ENCODE assay signal across 8 mouse cellular contexts in the genomic region with DNA sequence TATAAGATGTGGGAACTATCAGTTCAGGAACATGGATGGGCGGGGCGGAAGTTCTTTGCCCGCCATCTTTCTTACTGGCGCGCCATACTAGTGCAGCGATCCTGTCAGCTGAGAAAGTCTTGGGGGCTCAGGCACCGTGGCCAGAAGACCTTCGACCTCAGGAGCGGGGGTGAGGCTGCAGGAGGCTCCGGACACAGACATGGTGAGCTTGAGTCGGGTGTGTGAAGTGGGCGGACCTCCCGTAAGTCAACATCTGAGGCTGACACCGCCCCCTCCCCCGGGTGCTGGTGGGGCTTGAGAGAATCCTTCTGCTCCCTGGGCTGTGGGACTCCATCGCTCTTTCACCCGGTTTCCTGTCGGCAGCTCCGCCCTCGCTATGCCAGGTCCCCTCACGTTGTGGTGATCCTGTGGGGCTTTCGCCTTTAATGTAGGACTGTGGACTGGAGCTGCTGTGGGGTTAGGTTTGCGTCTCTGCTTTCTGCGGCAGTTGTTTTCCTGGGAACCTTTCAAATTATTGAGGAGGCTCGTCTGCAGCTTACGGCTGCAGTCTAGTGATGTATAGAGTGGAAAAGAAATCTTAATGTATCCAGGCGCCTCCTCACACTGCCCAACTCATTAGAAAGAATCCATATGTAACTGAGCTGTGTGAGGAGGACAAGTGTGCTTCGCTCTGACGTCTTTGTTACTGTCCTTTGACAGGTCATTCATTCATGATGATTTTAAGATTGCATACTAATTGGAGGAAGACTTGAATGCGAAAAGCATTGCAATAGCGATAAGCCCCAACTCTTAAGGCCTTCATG. TPM values are rescaled to one million over a fixed set of nuclear protein-coding genes. Genes with fewer than 3 reads are reported as not detected.
A peak's percentile ranks its signal among the peaks of the same experiment; 100 is the strongest.
DNase-seq lines count a peak whose midpoint lies in the region; ATAC-seq lines count a peak whose summit lies in the region.

No protein-coding gene starts in this region.

- peak; percentile 84 for DNase-seq in 3134 (ENCODE audit: extremely low read depth, insufficient read length, low spot score)
- DNase-seq in adrenal gland, postnatal 36 days = peak; percentile 85 to 89
- peak; percentile 98 for DNase-seq in heart, adult 11 months
- DNase-seq in kidney, adult 11 months = peak; percentile 92
- peak; percentile 78 for DNase-seq in left cerebral cortex, postnatal 4 days
- DNase-seq in midbrain, embryonic 11.5 days (ENCODE audit: low spot score, missing footprints) = peak; percentile 97
- peak; percentile 36 for DNase-seq in skeletal muscle tissue, adult 2 months (ENCODE audit: low read depth, low spot score)

- H3K9me3 ChIP-seq in embryonic facial prominence, embryonic 12.5 days = no peaks in the 10 kb centered on the region
- no peaks in the 10 kb centered on the region for H3K9me3 ChIP-seq in midbrain, embryonic 11.5 days (ENCODE audit: control insufficient read depth, low read length)

- peak overlapping the region; percentile 69 for H3K4me3 ChIP-seq in embryonic facial prominence, embryonic 12.5 days
- H3K4me3 ChIP-seq in midbrain, embryonic 11.5 days (ENCODE audit: low read depth, low read length) = peak overlapping the region; percentile 73

- H3K27ac ChIP-seq in embryonic facial prominence, embryonic 12.5 days = peak overlapping the region; percentile 82
- H3K27ac ChIP-seq in midbrain, embryonic 11.5 days (ENCODE audit: low read depth, low read length) = peak overlapping the region; percentile 81

- H3K4me2 ChIP-seq in embryonic facial prominence, embryonic 12.5 days (replicated peaks) = peak overlapping the region; percentile 58
- peak overlapping the region; percentile 58 for H3K4me2 ChIP-seq in midbrain, embryonic 11.5 days

- H3K36me3 ChIP-seq in embryonic facial prominence, embryonic 12.5 days = no peaks in the 10 kb centered on the region
- no peaks in the 10 kb centered on the region for H3K36me3 ChIP-seq in midbrain, embryonic 11.5 days (ENCODE audit: control insufficient read depth, insufficient read depth, low read length)

- 3% methylated on average over 31 of the region's 31 CpGs for WGBS in embryonic facial prominence, embryonic 12.5 days
- 3% methylated on average over 30 of the region's 31 CpGs for WGBS in midbrain, embryonic 11.5 days

- peak overlapping the region; percentile 71 for H3K9ac ChIP-seq in embryonic facial prominence, embryonic 12.5 days
- H3K9ac ChIP-seq in midbrain, embryonic 11.5 days (ENCODE audit: low read length) = peak overlapping the region; percentile 57

- peaks cover 6% of the 10 kb centered on the region for H3K4me1 ChIP-seq in embryonic facial prominence, embryonic 12.5 days
- peaks cover 14% of the 10 kb centered on the region; the same call in 1 of the 2 replicates for H3K4me1 ChIP-seq in midbrain, embryonic 11.5 days (ENCODE audit: control insufficient read depth, insufficient read depth, low read length)

- ATAC-seq in embryonic facial prominence, embryonic 12.5 days (ENCODE audit: insufficient number of reproducible peaks, insufficient read depth, low FRiP score, low TSS enrichment) = 0 out of 2 replicates have a peak, but pooled peaks have one; percentile 48
- peak; percentile 70 for ATAC-seq in midbrain, embryonic 11.5 days (ENCODE audit: low FRiP score)

- no peaks in the 10 kb centered on the region for H3K27me3 ChIP-seq in embryonic facial prominence, embryonic 12.5 days
- no peaks in the 10 kb centered on the region for H3K27me3 ChIP-seq in midbrain, embryonic 11.5 days (ENCODE audit: control insufficient read depth, insufficient read depth, low read length)

- intact Hi-C loops in left cerebral cortex, postnatal 4 days (cut with DNase I) = no loop called here

RNA-seq across cellular contexts. Expression of gene Zfp563, which starts 3.5 kb away (rescaled TPM):
- total RNA-seq in adrenal gland, postnatal 36 days (2021) = 1 to 10 TPM; 7.4 to 8.9 TPM
- 9.9 and 10.4 TPM in 2 replicates for polyA plus RNA-seq in embryonic facial prominence, embryonic 12.5 days (2016; fragmentation: Nextera tagmentation; extraction: Ambion mirVana)
- total RNA-seq in left cerebral cortex, postnatal 4 days (2021) = 10 to 100 TPM; 28.2 to 32.1 TPM
- 10.7 and 14.1 TPM in 2 replicates for polyA plus RNA-seq in midbrain, embryonic 11.5 days (2014; fragmentation: Nextera tagmentation; extraction: Ambion mirVana)

RNA-seq across cellular contexts. Expression of gene 4921501E09Rik, which starts 24.7 kb away (rescaled TPM):
- total RNA-seq in adrenal gland, postnatal 36 days (2021) = not detected
- polyA plus RNA-seq in embryonic facial prominence, embryonic 12.5 days (2016; fragmentation: Nextera tagmentation; extraction: Ambion mirVana) = not detected in 2 replicates
- total RNA-seq in left cerebral cortex, postnatal 4 days (2021) = not detected
- not detected in 2 replicates for polyA plus RNA-seq in midbrain, embryonic 11.5 days (2014; fragmentation: Nextera tagmentation; extraction: Ambion mirVana)

RNA-seq across cellular contexts. Expression of gene Morc2b, which starts 46.9 kb away (rescaled TPM):
- not detected for total RNA-seq in adrenal gland, postnatal 36 days (2021)
- not detected in 2 replicates for polyA plus RNA-seq in embryonic facial prominence, embryonic 12.5 days (2016; fragmentation: Nextera tagmentation; extraction: Ambion mirVana)
- total RNA-seq in left cerebral cortex, postnatal 4 days (2021) = under 1 TPM; 0.38 to 0.91 TPM
- not detected in 2 replicates for polyA plus RNA-seq in midbrain, embryonic 11.5 days (2014; fragmentation: Nextera tagmentation; extraction: Ambion mirVana)

RNA-seq across cellular contexts. Expression of gene Zfp763, which starts 59.4 kb away (rescaled TPM):
- 1 to 10 TPM; 5.8 to 5.9 TPM for total RNA-seq in adrenal gland, postnatal 36 days (2021)
- polyA plus RNA-seq in embryonic facial prominence, embryonic 12.5 days (2016; fragmentation: Nextera tagmentation; extraction: Ambion mirVana) = 22.3 and 23.3 TPM in 2 replicates
- total RNA-seq in left cerebral cortex, postnatal 4 days (2021) = 10 to 100 TPM; 24.5 to 25.6 TPM
- 22.8 and 25.4 TPM in 2 replicates for polyA plus RNA-seq in midbrain, embryonic 11.5 days (2014; fragmentation: Nextera tagmentation; extraction: Ambion mirVana)

Comparison
In these comparisons a context has a peak if more than half of its experiments do, and no peak if none do; other contexts are left out.
1. Peak in every context shown above with its lines: DNase-seq, ATAC-seq, H3K4me3 ChIP-seq and H3K27ac ChIP-seq.
2. DNase-seq: peak in every context shown above with its lines; median percentile 98 in heart, adult 11 months; 97 in midbrain, embryonic 11.5 days; 92 in kidney, adult 11 months; 87 in adrenal gland, postnatal 36 days; 84 in 3134; 78 in left cerebral cortex, postnatal 4 days; 36 in skeletal muscle tissue, adult 2 months.